In genomic region chr2:173344221-173344620, GRCm38 (mm10) we compare ENCODE assay signal across 19 mouse cellular contexts.
DNase-seq lines count a peak whose midpoint lies in the region; ATAC-seq and TF ChIP-seq lines count a peak whose summit lies in the region.
"Had no signal": no experiment of that assay in that cellular context is flagged by ENCODE, and none has a peak within 500 bp of the region (broad histone marks: within the 10 kb centered on the region; RNA-seq: fewer than 3 reads in every experiment).

No protein-coding gene starts in this region.

- DNase-seq in forebrain, postnatal 0 days = no peak
- no peak for DNase-seq in lung, embryonic 14.5 days
- DNase-seq in lung, postnatal 4 days = no peak
- DNase-seq in 3T3-L1 (ENCODE audit: low read depth, low spot score) = peak; percentile 39
- peak; percentile 87 for DNase-seq in R1 (ENCODE audit: low read depth, low spot score)
- no peak for DNase-seq in heart, adult 8-10 months (ENCODE audit: low spot score)
- DNase-seq: embryo, embryonic 11 days; gastrocnemius, postnatal 10 days; retina, postnatal 1 day had no signal

- H3K36me3 ChIP-seq in forebrain, postnatal 0 days (ENCODE audit: insufficient read depth) = no peaks in the 10 kb centered on the region
- H3K36me3 ChIP-seq in forebrain, embryonic 12.5 days (replicated peaks) = no peaks in the 10 kb centered on the region
- H3K36me3 ChIP-seq in lung, embryonic 14.5 days (ENCODE audit: insufficient read depth) = no peaks in the 10 kb centered on the region
- H3K36me3 ChIP-seq in neural tube, embryonic 15.5 days = no peaks in the 10 kb centered on the region
- H3K36me3 ChIP-seq: kidney, embryonic 15.5 days; limb, embryonic 13.5 days; lung, embryonic 15.5 days; neural tube, embryonic 13.5 days; stomach, embryonic 15.5 days had no signal

- H3K4me2 ChIP-seq in forebrain, postnatal 0 days (ENCODE audit: low read depth) = no peak overlapping the region
- no peak overlapping the region for H3K4me2 ChIP-seq in forebrain, embryonic 12.5 days
- no peak overlapping the region for H3K4me2 ChIP-seq in lung, embryonic 14.5 days
- H3K4me2 ChIP-seq in neural tube, embryonic 15.5 days = no peak overlapping the region
- H3K4me2 ChIP-seq: heart, embryonic 11.5 days; kidney, embryonic 15.5 days; limb, embryonic 13.5 days; lung, embryonic 15.5 days; neural tube, embryonic 13.5 days; stomach, embryonic 15.5 days had no signal

- peak; percentile 41 for TF ChIP-seq CTCF in forebrain, postnatal 0 days (IDR thresholded peaks at IDR 0.05; ENCODE audit: low read depth)
- TF ChIP-seq CTCF in lung, embryonic 14.5 days (IDR thresholded peaks at IDR 0.05; ENCODE audit: low read depth) = peak; percentile 40

- H3K9me3 ChIP-seq in forebrain, postnatal 0 days (ENCODE audit: low read length) = no peaks in the 10 kb centered on the region
- peaks cover 5% of the 10 kb centered on the region; the same call in 1 of the 2 replicates for H3K9me3 ChIP-seq in forebrain, embryonic 12.5 days
- peaks cover 6% of the 10 kb centered on the region; the same call in 1 of the 2 replicates for H3K9me3 ChIP-seq in lung, embryonic 14.5 days (ENCODE audit: low read depth, low read length)
- H3K9me3 ChIP-seq in neural tube, embryonic 15.5 days (replicated peaks) = no peaks in the 10 kb centered on the region
- H3K9me3 ChIP-seq: kidney, embryonic 15.5 days; lung, embryonic 15.5 days; neural tube, embryonic 13.5 days; stomach, embryonic 15.5 days had no signal

- H3K27ac ChIP-seq in forebrain, postnatal 0 days (ENCODE audit: low read depth, low read length) = no peak overlapping the region
- H3K27ac ChIP-seq in forebrain, embryonic 12.5 days = no peak overlapping the region
- H3K27ac ChIP-seq in lung, embryonic 14.5 days (ENCODE audit: low read depth) = no peak overlapping the region
- H3K27ac ChIP-seq in neural tube, embryonic 15.5 days (replicated peaks) = no peak overlapping the region
- H3K27ac ChIP-seq: kidney, embryonic 15.5 days; limb, embryonic 13.5 days; neural tube, embryonic 13.5 days; stomach, embryonic 15.5 days had no signal

- H3K9ac ChIP-seq in forebrain, postnatal 0 days = no peak overlapping the region
- no peak overlapping the region for H3K9ac ChIP-seq in forebrain, embryonic 12.5 days
- no peak overlapping the region for H3K9ac ChIP-seq in lung, embryonic 14.5 days
- no peak overlapping the region for H3K9ac ChIP-seq in neural tube, embryonic 15.5 days (replicated peaks)
- H3K9ac ChIP-seq: kidney, embryonic 15.5 days; limb, embryonic 13.5 days; lung, embryonic 15.5 days; neural tube, embryonic 13.5 days; stomach, embryonic 15.5 days had no signal

- 0 out of 2 replicates have a peak, but pooled peaks cover 7% of the 10 kb centered on the region for H3K4me1 ChIP-seq in forebrain, postnatal 0 days (ENCODE audit: insufficient read depth)
- peaks cover 29% of the 10 kb centered on the region for H3K4me1 ChIP-seq in forebrain, embryonic 12.5 days
- H3K4me1 ChIP-seq in lung, embryonic 14.5 days (ENCODE audit: insufficient read depth) = peaks cover 22% of the 10 kb centered on the region
- peaks cover 39% of the 10 kb centered on the region for H3K4me1 ChIP-seq in neural tube, embryonic 15.5 days

- no peaks in the 10 kb centered on the region for H3K27me3 ChIP-seq in forebrain, postnatal 0 days (ENCODE audit: insufficient read depth, low read length)
- H3K27me3 ChIP-seq in forebrain, embryonic 12.5 days = peaks cover 25% of the 10 kb centered on the region
- H3K27me3 ChIP-seq in lung, embryonic 14.5 days (ENCODE audit: insufficient read depth, low read length) = no peaks in the 10 kb centered on the region
- H3K27me3 ChIP-seq in neural tube, embryonic 15.5 days (replicated peaks) = no peaks in the 10 kb centered on the region
- H3K27me3 ChIP-seq: limb, embryonic 13.5 days; lung, embryonic 15.5 days; neural tube, embryonic 13.5 days had no signal

- ATAC-seq in forebrain, postnatal 0 days = no peak
- no peak for ATAC-seq in forebrain, embryonic 12.5 days (ENCODE audit: low FRiP score)
- ATAC-seq in lung, embryonic 14.5 days (ENCODE audit: insufficient read depth) = no peak
- ATAC-seq in neural tube, embryonic 15.5 days (ENCODE audit: low FRiP score) = no peak
- ATAC-seq: forebrain, embryonic 14.5 days; hindbrain, embryonic 16.5 days had no signal

- WGBS in forebrain, postnatal 0 days = 96% methylated on average over 5 of the region's 5 CpGs
- WGBS in forebrain, embryonic 12.5 days = 95% methylated on average over 5 of the region's 5 CpGs
- 93% methylated on average over 5 of the region's 5 CpGs for WGBS in lung, embryonic 14.5 days
- 93% methylated on average over 5 of the region's 5 CpGs for WGBS in neural tube, embryonic 15.5 days

- no peak overlapping the region for H3K4me3 ChIP-seq in forebrain, postnatal 0 days (ENCODE audit: low read depth, low read length)
- no peak overlapping the region for H3K4me3 ChIP-seq in forebrain, embryonic 12.5 days (replicated peaks)
- H3K4me3 ChIP-seq in lung, embryonic 14.5 days (ENCODE audit: low read depth, low read length) = no peak overlapping the region
- no peak overlapping the region for H3K4me3 ChIP-seq in neural tube, embryonic 15.5 days (replicated peaks)
- H3K4me3 ChIP-seq: kidney, embryonic 15.5 days; limb, embryonic 13.5 days; lung, embryonic 15.5 days; neural tube, embryonic 13.5 days; stomach, embryonic 15.5 days had no signal

Comparison
In these comparisons a context has a peak if more than half of its experiments do, and no peak if none do; other contexts are left out.
1. DNase-seq: peak in 3T3-L1 (single experiment) and R1 (single experiment); none in forebrain, postnatal 0 days (single experiment), lung, embryonic 14.5 days (single experiment), lung, postnatal 4 days (0 of 2) and heart, adult 8-10 months (single experiment).